Mouse (Mus musculus): ENCODE data around the gene Asic2.

GRCm38 (mm10) chr11:80854430-80854829 lies 1113.8 kb downstream of the Asic2 start:
- TF ChIP-seq CTCF (IDR thresholded peaks at IDR 0.05; ENCODE audit: low read depth) (no peak), EP300 (IDR thresholded peaks at IDR 0.05; ENCODE audit: low read depth) (no peak)
